Mouse (Mus musculus) heart, embryonic 11.5 days (tissue): ENCODE measurements around the gene Slc9a9. TPM values are rescaled to one million over a fixed set of nuclear protein-coding genes. Genes with fewer than 3 reads are reported as not detected.
A peak's percentile ranks its signal among the peaks of the same experiment; 100 is the strongest.

Experiments used
- ATAC-seq: fragments of 200-750 bp; cut with Nextera tagmentation; replicated peaks from 2 replicates; pipeline ENCODE4 v1.8.0; 2017; ENCODE audit warnings: moderate library complexity; ENCODE audit not compliant: insufficient number of reproducible peaks, low FRiP score, low TSS enrichment
- H3K27ac ChIP-seq: fragments of 300-500 bp; sonication (generic); 2 replicates; pipeline ENCODE4 v1.5.1; 2014; ENCODE audit warnings: mild to moderate bottlenecking, low read depth, low read length
- H3K27me3 ChIP-seq: fragments of 300-500 bp; sonication (generic); 2 replicates; pipeline ENCODE4 v1.6.1; 2014; ENCODE audit warnings: mild to moderate bottlenecking, low read length, mixed read lengths; ENCODE audit not compliant: control insufficient read depth, insufficient read depth
- H3K36me3 ChIP-seq: fragments of 300-500 bp; sonication (generic); 2 replicates; pipeline ENCODE4 v1.6.1; 2014; ENCODE audit warnings: mild to moderate bottlenecking, low read length, moderate library complexity, mixed read lengths; ENCODE audit not compliant: control insufficient read depth, insufficient read depth
- H3K4me1 ChIP-seq: fragments of 300-500 bp; sonication (generic); 2 replicates; pipeline ENCODE4 v1.6.1; 2014; ENCODE audit warnings: low read length; ENCODE audit not compliant: control insufficient read depth, insufficient read depth
- H3K4me2 ChIP-seq: fragments of 300-500 bp; sonication (generic); 2 replicates; pipeline ENCODE4 v1.6.1; 2014; ENCODE audit warnings: mild to moderate bottlenecking, moderate library complexity
- H3K4me3 ChIP-seq: fragments of 300-500 bp; sonication (generic); 2 replicates; pipeline ENCODE4 v1.5.1; 2014; ENCODE audit warnings: low read depth, low read length
- H3K9ac ChIP-seq: fragments of 300-500 bp; sonication (generic); 2 replicates; pipeline ENCODE4 v1.6.1; 2014; ENCODE audit warnings: mild to moderate bottlenecking, low read depth, low read length, moderate library complexity
- H3K9me3 ChIP-seq: fragments of 300-500 bp; sonication (generic); replicated peaks from 2 replicates; pipeline ENCODE4 v1.6.1; 2016; ENCODE audit warnings: low read length; ENCODE audit not compliant: control insufficient read depth
- WGBS: fragments of 180-500 bp; shearing (Covaris S2); extraction: QIAGEN DNeasy Blood & Tissue Kit; methylation state at CpG from one replicate; pipeline ENCODE4 v1.1.7; 2014; ENCODE audit not compliant: insufficient replicate concordance; 5-methylcytosine and 5-hydroxymethylcytosine counted together
- polyA plus RNA-seq: library from polyadenylated mRNA; unstranded; fragments of >200 nt; fragmentation: Nextera tagmentation; extraction: Ambion mirVana; gene quantifications from 2 replicates; pipeline ENCODE4 v1.2.1, GENCODE M21; 2014

The Slc9a9 gene
- polyA plus RNA-seq, 1 experiment from 2014 or later, result 4.1 TPM

DNA sequence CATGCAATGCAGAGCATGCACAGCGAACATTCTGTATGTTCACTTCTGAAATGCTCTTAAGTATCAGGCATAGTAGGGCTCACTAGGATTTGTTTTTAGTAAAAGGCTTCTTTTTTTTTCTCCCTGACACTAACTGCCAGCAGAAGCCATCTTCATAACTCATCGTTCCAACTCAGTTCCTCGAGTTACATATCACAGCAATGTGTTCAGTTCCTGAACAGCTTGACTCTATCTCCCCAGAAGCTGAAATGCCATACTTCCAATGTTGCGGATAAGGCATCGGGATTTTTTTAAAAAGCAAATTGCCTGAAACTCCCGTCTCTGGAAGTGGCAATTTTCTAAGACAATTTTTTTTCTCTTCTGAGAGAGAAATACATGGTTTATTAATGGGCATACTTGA is 586.1 kb downstream of the Slc9a9 start:
- H3K4me3 ChIP-seq, result no peak overlapping the region
- H3K36me3 ChIP-seq, result no peaks in the 10 kb centered on the region
- H3K4me2 ChIP-seq, result no peak overlapping the region
- WGBS, result 72% methylated on average over 6 of the region's 6 CpGs
- H3K27me3 ChIP-seq, result no peaks in the 10 kb centered on the region
- H3K27ac ChIP-seq, result no peak overlapping the region
- no peak overlapping the region for H3K9ac ChIP-seq
- no peaks in the 10 kb centered on the region for H3K9me3 ChIP-seq
- no peak for ATAC-seq
- no peaks in the 10 kb centered on the region for H3K4me1 ChIP-seq

DNA sequence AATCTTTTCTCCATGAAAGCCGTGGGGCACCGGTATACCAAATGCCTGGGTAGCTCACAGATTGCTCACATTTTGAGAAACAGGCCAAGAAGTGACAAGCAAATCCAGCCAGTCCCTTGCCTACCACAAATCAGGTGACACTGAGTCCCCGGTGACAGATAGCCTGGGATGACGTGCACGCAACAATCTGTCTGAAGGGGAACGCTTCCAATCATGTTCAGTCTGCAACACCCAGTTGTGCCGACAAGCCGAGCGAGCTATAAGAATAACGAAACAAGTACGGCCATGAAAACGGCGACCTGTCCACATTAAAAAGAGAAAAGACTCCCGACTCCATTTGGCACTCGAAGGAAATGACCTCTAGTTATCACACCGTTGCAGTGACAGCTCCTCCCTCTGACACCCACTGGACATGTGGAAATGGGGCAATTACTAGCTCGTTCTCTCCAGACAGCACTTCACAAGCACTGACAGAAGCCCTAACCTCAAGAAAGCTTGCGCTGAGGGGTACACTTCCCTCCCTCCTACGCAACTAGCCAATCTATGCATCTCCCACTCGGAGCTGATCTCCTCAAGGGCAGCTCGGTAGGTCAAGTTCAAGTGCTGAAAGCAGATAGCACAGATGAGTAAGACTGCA is 587.1 kb downstream of the Slc9a9 start:
- H3K9ac ChIP-seq, result no peak overlapping the region
- peak; percentile 80 for ATAC-seq
- H3K27me3 ChIP-seq, result no peaks in the 10 kb centered on the region
- H3K36me3 ChIP-seq, result no peaks in the 10 kb centered on the region
- H3K4me3 ChIP-seq, result peak overlapping the region; percentile 17; the same call in 1 of the 2 replicates
- no peaks in the 10 kb centered on the region for H3K4me1 ChIP-seq
- H3K9me3 ChIP-seq, result no peaks in the 10 kb centered on the region
- peak overlapping the region; percentile 50 for H3K4me2 ChIP-seq
- 35% methylated on average over 21 of the region's 21 CpGs for WGBS
- H3K27ac ChIP-seq, result peak overlapping the region; percentile 73

DNA sequence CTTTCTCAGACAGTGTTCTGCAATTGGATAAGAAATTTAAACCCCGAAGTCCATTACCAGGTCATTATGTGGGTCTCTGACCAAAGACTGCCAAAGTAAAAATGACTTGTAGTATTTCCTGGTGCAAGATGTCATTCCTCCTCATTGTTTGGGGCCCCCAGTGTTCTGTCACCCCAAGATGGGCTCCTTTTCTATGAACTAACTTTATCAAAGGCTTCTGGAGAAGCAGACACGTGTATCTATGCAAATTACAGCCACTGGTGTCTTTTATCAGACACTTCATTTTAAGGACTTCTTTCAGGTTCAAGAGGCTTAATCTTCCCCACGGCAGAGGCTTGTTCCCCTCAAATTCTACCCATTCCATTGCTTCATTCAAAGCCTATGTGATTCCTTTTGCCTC is 593.1 kb downstream of the Slc9a9 start:
- peaks cover 10% of the 10 kb centered on the region; the same call in 1 of the 2 replicates for H3K27me3 ChIP-seq
- no peak overlapping the region for H3K4me2 ChIP-seq
- ATAC-seq, result no peak
- H3K9me3 ChIP-seq, result no peaks in the 10 kb centered on the region
- peaks cover 7% of the 10 kb centered on the region for H3K4me1 ChIP-seq
- no peaks in the 10 kb centered on the region for H3K36me3 ChIP-seq
- H3K27ac ChIP-seq, result no peak overlapping the region
- H3K4me3 ChIP-seq, result no peak overlapping the region
- no peak overlapping the region for H3K9ac ChIP-seq
- 37% methylated on average over 3 of the region's 3 CpGs for WGBS

GRCm38 (mm10) chr9:95263867-95264509 is 594.3 kb downstream of the Slc9a9 start:
- 84% methylated on average over 9 of the region's 9 CpGs for WGBS
- ATAC-seq, result no peak

DNA sequence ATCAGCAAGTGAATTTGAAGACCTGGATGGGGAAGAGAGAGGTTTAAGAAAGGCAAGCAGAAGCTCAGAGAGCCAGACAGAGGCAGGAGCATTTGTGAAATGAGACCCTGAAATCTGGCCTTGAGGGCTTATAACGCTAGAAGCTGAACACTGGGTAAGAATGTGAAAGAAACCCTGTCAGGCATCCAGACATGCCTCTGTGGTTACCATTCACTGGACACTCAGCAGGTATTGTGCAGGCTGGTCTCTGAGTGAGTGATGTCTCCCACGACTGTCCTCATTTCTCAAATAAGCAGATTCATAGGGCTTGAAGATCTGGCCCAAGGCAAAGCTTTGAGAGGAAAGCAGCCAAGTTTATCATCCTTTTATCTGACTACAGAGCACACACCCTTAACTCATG is 596.5 kb downstream of the Slc9a9 start:
- Histone ChIP-seq H3K36me3 (no peaks in the 10 kb centered on the region), H3K27ac (no peak overlapping the region), H3K4me3 (no peak overlapping the region), H3K9me3 (no peaks in the 10 kb centered on the region), H3K27me3 (peaks cover 10% of the 10 kb centered on the region; the same call in 1 of the 2 replicates), H3K9ac (no peak overlapping the region), H3K4me2 (no peak overlapping the region), H3K4me1 (peaks cover 7% of the 10 kb centered on the region)
- ATAC-seq, result no peak
- WGBS, result 65% methylated on average over 2 of the region's 2 CpGs

More at GRCm38 (mm10) chr9:95263867-95264509, 594.3 kb downstream of the Slc9a9 start:
- Histone ChIP-seq H3K9me3 (no peaks in the 10 kb centered on the region), H3K4me1 (peaks cover 7% of the 10 kb centered on the region), H3K27ac (no peak overlapping the region), H3K9ac (no peak overlapping the region), H3K27me3 (peaks cover 10% of the 10 kb centered on the region; the same call in 1 of the 2 replicates), H3K4me3 (no peak overlapping the region), H3K4me2 (no peak overlapping the region), H3K36me3 (no peaks in the 10 kb centered on the region)

DNA sequence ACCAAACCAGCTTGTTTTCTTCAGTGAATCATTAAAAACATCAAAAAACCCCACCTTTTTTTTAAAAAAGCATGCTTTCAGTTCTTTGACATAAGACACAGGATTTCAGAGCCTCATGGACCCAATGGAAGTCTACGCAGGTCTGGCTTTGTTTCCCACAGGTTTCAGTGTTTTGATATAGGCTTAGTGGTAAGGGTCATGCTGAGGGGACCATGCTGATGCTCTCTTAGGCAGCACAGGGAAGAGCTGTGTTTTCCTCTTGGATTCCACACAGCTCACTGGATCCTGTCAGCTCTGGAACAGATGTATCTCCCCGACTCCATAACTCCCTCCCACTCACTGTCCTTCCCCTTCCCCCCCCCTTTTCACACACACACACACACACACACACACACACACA is 597.2 kb downstream of the Slc9a9 start:
- H3K4me3 ChIP-seq, result no peak overlapping the region
- no peaks in the 10 kb centered on the region for H3K9me3 ChIP-seq
- peaks cover 7% of the 10 kb centered on the region for H3K4me1 ChIP-seq
- peaks cover 10% of the 10 kb centered on the region; the same call in 1 of the 2 replicates for H3K27me3 ChIP-seq
- H3K27ac ChIP-seq, result no peak overlapping the region
- no peak overlapping the region for H3K9ac ChIP-seq
- H3K36me3 ChIP-seq, result no peaks in the 10 kb centered on the region
- H3K4me2 ChIP-seq, result no peak overlapping the region
- 46% methylated on average over 2 of the region's 2 CpGs for WGBS
- no peak for ATAC-seq

DNA sequence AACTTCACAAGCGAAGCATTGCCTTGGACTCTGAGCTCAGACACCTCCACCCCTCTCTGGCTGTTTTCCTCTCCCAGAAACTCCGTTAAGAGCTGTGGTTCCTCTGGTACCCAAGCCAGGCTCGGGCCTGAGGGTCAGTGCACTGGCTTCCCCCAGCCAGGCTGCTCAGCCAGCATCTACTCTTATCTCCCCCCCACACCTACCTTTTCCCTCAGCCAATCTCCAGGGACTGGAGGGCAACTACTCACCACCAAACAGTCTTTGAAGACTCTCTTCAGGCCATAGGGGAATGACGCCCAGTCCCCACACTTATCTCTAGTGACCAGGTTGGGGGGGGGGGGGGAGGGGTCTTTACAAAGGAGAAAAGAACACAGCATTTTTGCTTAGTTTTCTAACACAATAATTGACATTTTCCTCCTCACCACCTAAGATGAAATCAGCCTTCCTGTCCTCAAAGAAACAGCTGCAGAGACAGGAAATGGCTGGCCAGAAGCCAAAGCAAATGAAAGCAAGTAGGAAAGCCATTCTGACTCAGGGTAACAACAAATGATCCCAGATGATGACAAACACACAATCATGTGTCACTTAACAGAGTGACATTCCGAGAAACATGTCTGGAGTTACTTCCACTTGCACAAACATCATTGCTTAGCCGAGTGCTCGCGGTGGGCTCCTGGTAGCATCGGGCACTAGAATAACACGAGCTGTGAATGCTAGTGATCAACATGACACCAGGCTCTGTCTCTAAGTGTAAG is 610.1 kb downstream of the Slc9a9 start:
- Histone ChIP-seq H3K4me1 (peaks cover 5% of the 10 kb centered on the region; the same call in 1 of the 2 replicates), H3K4me2 (peak overlapping the region; percentile 2; the same call in 1 of the 2 replicates), H3K9me3 (no peaks in the 10 kb centered on the region), H3K27me3 (no peaks in the 10 kb centered on the region), H3K27ac (0 out of 2 replicates have a peak overlapping the region, but pooled peaks have one; percentile 16), H3K36me3 (no peaks in the 10 kb centered on the region), H3K4me3 (no peak overlapping the region), H3K9ac (no peak overlapping the region)
- peak; percentile 73 for ATAC-seq
- WGBS, result 47% methylated on average over 10 of the region's 10 CpGs
